Mouse (Mus musculus) right cerebral cortex, postnatal 36 days (tissue): Measurements from ENCODE around the gene Patl2.
A peak's percentile ranks its signal among the peaks of the same experiment; 100 is the strongest.
"Not testable (repeated sequence)": the region's sequence is repeated elsewhere in the genome, so short reads cannot be mapped to it uniquely, and the experiment has no call there.

Experiments used
- DNase-seq, 2 experiments: peaks; one replicate each; pipeline ENCODE4 v3.0.0; 2022; ENCODE audit warnings: low spot score in 2 of 2, mixed read lengths in 1 of 2

Patl2 gene

DNA sequence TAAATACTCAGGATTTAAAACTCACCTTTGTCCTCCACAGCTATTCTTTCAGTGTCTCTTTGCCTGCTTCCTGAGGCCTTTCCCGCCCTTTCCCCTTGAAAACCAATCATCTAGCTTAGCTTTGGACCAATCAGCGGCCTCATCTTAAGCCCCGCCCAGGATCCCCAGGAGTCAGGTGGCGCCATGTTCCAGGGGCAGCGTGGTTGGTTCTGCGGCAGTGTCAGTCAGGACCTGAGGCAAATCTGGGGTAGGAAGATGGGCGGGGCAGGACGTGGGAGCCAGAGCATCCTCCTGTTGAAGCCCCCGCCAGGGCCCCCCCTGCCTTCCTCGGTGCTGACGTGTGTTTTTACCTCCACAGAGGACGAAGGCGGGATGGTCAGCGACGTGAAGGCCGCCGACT, at the start of gene Patl2, which contains the start of gene Terb2:
Patl2 (minus strand) TSS at position 84 of the 400 bp plus-strand sequence.
Terb2 (plus strand) TSS at position 167 of the 400 bp plus-strand sequence.
- DNase-seq = no peak

DNA sequence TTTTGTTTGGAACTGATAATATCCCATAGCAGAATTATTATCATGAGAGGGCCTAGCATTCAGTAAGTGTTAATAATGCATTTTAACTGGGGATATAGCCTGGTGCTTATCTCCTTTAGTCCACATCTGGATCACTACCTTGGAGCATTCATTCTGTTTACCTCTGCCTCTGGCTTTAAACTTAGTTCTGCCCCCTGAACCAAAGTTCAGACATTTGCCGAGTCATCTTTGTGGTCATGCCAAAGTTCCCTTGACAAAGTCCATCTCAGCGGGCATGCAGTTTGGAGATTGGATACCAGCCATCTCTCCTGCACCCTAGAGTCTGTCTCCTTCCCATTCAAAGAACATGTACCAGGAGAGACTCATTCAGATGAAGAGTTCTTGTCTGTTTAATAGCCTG, 49.4 kb upstream of the Patl2 start:
- no peak for DNase-seq

DNA sequence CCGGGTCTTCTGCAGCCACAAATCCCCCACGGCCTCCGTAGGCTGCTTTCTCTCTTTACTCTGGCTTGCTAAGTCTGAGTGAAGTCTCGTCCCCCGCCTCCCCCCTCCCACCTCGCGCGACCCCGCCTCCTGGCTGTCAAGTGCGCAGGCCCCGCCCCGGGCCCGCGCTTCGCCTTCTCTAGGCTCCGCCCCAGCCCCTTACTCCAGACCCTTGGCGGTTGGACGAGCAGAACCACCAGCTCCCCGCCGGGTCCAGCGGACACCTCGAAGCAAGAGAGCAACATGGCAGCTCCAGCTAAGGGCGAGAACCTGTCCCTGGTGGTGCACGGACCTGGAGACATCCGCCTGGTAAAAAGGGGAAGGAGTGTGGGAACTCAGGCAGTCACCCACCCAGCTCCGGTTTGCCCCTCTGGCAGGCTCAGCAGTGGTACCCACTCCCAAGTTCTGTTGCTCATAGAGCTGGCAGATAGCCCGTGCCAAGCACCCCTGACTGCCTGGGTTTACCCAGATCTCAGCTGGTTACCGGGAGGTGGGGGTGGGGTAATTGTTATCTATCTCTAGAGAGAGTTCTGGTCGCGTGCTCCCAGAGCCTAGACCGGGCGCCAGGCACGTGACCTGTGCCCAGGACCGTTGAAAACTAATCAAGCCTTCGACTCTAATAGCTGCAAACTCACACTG, 48.8 kb upstream of the Patl2 start, which contains the start of gene Sord:
Sord (plus strand) TSS at position 139 of the 678 bp plus-strand sequence.
- peak; percentile 45 to 61 for DNase-seq

DNA sequence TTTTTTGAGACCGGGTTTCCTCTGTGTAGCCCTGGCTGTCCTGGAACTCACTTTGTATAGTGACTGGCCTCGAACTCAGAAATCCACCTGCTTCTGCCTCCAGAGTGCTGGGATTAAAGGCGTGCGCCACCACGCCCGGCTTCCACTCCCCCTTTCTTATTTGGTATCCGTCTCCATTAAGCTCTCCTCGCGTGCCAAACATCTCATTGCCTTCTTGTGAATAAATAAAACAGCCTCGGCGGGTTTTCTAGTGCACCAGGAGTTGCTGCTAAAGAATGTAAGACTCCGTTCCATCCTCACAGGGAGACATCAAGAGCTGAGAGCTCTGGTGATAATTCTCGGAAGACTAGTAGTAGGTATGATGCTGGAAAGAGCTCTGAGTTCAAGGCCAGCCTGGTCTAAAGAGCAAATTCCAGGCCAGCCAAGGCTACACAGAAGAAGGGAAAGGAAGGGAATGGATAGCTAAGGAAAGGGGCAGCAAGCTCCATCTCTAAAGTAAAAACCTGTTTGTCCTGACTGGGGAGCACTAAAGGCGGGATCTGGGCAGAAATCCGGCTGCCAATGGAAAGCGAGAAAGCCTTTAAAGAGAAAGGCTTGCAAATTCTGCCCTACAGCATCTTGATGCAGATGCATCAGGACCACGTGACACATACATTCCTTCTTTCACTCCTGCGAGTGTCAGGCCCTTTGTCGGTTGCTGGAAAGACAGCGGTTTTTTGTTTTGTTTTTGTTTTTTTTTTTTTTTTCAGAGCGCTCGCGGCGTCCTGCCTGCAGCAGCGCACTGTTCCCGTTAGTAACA, 48.0 kb upstream of the Patl2 start:
- peak; percentile 19 to 22 for DNase-seq

DNA sequence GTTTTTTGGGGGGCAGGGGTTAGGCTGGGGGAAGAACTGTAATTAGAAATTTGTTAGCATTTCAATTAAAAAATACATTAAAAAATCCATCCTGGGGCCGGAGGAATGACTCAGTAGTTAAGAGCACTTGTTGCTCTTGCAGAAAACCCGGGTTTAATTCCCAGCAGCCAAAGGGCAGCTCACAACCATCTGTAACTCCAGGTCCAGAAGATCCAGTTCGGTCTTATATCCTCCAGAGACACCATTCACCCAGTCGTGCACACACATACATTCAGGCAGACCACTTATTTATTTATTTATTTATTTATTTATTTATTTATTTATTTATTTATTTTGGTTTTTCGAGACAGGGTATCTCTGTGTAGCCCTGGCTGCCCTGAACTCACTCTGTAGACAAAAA, 47.4 kb upstream of the Patl2 start:
- DNase-seq = no peak

DNA sequence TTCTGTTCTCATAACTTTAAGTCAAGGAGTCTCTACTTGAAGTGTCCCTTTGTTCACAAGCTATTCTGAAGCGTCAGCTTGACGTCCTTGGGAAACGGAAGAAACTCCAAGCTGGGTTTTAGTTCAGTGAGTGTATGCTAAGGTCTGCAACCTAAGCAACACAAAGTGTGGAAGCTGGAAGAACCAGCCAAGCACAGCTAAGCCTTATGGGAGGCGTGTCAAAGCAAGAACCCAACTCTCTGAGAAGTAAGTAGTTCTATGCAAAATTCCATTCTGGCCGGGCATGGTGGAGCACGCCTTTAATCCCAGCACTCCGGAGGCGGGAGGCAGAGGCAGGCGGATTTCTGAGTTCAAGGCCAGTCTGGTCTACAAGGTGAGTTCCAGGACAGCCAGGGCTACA, 45.6 kb upstream of the Patl2 start:
- DNase-seq = no peak

DNA sequence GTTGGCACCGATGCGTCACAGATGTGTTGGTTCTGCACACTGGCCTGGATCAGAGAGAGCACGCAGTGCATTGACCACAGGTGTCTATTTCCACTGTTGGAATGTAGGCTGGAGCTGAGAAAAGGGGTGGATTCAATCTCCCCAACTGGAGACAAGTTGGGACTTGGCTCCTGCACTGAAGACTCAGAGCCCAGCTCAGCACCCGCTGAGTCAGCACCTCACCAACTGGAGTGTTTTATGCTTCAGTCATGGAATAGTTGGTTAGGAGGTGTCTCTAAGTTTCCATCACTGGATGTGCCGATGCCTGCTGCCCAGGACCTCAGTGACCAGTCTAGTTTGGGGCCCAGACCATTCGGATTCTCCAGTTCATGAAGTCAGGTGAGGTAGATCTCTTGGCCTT, 44.4 kb upstream of the Patl2 start:
- DNase-seq = no peak

DNA sequence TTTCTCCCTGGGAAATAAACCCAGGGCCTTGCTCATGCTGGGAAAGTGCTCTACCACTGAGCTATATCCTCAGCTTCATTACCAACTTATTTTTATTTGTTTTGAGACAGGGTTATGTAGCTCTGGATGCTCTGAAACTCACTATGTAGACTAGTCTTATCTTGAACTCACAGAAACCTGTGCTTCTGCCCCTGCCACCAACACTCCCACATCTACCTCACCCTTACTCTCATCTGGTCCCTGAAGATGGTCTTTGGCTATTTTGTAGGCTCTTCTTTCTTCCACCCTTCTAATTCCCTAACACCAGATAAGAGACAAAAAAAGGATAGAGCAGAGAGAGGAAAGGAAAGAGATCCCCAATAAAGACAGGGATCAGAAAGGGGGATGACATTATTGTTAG, 37.7 kb upstream of the Patl2 start:
- no peak for DNase-seq

DNA sequence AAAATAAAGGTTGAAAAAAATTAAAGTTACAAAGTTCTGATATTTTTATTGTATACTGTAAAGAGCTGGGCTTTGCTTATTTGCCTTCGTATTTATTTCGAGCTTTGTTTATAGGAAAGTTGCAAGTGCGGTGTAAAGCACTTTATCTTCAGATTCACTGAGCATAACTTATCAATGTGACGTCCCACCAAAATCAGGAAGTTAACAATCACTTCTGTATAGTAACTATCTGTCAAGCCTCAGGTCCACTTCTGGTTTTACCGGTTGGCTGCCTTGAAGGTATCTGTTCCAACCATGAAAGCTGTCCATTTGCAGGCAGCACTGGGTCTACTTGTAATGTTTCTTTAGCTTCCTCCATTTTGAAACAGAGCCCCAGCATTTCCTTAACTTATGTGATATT, 36.3 kb upstream of the Patl2 start:
- DNase-seq = no peak

DNA sequence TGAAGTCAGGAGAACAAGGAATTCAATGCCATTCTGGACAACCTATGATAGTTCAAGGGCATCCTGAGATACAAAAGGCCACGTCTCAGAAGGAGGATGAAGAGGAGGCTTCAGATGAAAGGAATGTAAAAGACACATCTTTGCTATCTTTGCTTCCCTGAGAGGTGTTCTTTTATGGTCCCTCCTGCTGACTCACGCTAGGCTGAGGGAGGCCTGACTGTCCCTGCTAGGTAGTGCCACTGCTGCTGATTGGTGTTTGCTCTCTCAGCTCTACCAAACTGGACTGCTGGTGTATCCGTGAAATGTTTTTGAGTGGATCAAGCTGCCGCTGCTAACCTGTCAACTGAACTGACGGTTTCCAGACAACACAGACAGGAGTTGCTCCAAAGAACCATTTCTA, 35.8 kb upstream of the Patl2 start:
- DNase-seq = no peak

DNA sequence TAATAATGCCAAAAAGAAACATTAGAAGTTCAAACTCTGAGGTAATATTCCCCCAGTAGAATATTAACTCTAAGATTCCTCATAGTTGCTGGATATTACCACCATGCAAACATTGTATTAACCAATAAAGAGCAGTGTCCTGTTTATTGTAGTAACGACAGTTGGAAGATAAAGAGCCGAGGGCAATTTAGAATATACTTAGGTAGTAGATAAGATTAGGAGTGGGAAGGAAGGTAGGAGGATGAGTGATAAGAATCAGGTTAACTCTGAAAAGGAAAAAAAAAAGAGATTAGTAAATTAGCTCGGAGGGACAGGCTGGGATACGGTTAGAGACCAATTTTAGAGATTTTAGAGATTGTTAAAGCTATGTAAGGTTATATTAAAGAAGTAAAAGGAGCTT, 35.4 kb upstream of the Patl2 start:
- no peak for DNase-seq

DNA sequence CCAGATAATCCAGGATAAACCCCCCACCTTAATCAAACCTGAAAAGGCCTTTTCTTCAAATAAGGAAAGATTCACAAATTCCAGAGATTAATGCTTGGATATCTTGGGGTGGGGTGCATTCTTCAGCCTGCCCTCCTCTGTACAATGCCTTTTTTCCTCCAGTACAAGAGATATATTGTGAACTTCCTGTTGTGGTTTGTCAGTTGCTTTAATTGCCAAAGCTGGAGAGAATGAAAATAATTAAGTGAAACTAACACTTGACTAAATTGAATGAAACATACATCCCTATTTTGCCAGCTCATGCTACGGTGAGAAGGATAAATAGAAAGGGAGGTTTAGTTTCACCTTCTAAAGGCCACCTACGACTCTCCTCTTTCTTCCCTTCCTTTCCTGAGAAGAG, 32.2 kb upstream of the Patl2 start:
- no peak for DNase-seq

DNA sequence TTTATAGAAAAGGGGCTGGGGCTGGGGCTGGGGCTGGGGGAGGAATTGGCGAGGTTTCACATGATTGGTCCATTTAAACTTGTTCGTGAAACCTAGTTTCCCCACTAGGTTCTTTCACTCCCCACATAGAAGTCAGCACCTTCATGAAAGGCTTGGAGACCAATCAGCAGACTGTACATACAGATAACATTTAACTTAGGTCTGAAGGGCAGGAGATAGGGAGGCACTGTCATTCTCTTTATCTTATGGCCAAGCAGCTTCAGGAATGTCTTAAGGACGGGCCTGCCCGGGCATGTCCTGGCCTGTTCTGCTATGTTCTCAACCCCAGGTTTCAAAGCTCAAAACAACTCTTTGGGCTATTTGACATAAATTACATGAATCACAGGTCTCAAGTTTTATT, 31.1 kb upstream of the Patl2 start:
- DNase-seq = not testable (repeated sequence)

DNA sequence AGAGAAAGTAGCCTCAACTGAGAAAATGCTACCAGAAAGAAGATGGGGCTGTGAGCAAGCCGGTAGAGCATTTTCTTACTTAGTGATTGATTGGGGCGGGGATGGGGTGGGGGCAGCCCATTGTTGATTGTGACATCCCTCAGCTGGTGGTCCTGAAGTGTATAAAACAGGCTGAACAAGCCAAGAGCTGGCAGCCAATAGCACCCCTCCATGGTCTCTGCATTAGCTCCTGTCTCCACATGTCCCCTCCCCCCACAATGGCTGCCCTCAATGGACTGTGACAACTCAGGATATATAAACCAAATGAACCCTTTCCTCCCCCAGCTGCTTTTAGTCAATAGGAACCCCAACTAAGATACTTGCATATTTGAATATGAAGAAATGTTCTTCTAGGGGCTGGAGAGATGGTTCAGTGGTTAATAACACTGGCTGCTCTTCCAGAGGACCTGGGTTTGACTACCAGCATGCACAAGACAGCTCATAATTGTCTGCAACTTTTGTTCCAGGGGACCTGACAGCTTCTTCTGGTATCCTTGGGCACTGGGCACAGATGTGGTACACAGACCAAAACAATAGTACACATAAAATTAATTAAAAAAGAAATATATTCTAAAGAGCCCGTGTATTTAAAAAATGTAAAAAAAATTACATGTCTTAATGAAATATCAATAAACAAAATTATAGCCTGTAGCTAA, 24.7 kb upstream of the Patl2 start:
- DNase-seq = no peak

DNA sequence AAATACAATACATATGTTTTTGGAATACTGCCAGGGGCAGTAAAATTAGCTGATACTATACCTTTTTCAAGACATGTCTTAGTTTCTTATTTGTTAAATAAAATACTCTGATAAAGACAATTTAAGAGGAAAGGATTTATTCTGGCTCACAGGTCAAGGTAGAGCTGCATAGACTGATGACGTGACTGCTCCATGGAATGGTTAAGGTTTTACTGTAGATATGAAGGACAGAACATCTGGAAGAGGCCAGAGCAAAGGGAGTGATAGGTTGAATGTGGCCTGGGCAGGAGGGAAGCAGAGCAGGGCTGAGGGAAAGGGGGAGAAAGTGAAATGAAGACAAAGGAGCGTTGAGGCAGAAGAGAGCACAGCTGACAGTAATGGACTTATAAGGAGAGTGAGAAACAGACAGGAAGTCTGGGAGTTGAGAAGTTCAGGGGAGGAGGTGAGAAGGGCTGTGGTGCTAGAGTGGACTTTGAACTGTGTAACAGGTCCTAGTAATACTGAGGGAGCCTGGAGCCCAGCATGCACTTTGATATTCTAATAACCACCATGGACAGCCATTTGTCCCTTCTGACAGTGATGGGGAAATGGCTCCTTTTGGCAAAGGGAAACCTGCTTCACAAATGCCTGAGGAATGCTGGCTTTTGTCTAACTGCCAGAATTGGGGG, 20.6 kb upstream of the Patl2 start:
- no peak for DNase-seq

DNA sequence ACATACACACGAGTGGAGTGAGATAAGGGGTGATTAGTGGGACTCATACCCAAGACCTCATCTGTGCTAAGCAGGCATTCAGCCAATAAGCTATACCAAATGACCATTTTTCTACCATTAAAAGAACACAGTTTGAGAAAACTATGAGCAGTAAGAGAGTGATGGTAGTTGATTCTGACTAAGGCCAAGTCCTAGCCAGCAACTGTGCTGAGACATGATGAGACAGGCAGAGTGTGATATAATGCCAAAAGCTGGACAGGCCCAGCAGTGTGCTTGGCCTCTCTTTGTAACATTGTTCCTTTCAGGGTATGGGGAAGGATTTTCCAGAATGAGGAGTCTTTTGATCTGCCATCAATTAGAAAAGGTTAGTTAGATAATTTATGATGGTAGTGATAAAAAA, 15.5 kb upstream of the Patl2 start:
- no peak for DNase-seq

DNA sequence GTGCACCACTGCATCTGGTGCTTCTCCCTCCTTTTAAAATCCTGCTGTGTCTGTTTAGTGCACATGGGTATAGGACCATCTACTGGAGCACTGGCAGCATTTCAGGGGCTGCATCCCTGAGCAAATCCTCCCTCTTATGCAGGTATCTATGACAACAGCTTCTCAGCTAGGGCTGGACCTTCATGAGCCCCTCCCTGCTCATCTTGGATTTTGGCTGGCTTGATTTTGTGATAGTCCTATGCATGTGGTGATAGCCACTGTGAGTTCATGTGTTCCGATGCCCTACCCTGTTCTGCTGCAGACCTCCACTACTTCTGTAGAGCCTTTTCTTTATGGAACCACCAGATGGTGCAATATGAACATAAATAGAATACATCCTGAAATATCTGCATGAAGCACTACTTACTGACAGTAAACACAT, 8.5 kb upstream of the Patl2 start:
- DNase-seq = peak in 1 of 2 experiments; percentile 0

DNA sequence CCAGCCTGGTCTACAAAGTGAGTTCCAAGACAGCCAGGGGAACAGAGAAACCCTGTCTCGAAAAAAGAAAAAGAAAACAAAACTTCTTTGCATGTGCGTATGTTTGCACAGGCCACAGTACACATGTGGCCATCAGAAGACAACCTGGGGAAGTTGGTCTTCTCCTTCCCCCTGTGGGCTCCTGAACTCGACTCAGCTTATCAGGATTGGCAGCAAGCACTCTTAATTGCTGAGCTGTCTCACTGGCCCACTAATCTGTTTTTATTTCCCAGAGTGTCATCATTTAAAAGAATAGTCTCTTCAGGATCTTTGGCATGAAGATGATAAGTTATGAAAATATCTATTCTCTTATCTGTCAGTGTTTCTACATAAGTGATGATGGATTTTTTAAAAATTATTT, 5.9 kb upstream of the Patl2 start:
- DNase-seq = no peak

DNA sequence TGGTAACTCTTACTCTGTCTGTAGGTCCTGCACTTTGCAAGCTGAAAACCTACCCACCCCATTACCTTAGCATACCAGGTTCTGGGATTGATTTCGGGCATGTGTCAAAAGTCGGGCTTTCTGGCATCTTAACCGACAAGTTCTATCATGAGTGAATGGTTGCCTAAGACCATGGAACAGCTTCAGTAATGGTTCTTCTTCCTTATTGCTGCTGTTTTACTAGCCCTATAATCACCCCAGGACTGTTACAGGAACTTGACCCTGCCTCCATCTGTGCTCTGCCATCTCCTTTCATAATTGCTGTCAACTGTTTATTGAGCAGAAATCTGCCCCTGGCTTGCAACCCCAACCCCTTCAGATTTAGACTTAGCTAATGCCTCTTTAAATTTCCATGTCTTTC, 762 bp upstream of the Patl2 start:
- DNase-seq = no peak

DNA sequence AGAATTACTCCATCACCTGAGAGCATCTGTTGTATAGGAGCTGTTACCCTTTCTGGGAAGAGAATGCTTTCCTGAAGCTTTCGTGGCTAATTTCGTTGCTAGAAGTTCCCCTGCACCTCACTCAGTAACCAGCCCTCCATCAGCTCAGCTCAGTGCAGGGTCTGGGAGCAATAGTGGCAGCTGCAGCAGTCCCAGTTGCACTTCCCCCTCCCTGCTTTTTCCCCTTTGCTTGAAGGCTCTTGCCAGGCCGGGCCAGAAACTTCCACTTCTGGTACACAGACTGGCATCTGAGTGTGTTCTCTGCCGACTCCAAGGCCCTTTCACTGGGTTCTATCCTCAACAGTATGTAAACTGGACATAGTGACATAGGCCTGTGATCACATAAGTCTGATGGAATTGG, 903 bp downstream of the Patl2 start:
- no peak for DNase-seq

DNA sequence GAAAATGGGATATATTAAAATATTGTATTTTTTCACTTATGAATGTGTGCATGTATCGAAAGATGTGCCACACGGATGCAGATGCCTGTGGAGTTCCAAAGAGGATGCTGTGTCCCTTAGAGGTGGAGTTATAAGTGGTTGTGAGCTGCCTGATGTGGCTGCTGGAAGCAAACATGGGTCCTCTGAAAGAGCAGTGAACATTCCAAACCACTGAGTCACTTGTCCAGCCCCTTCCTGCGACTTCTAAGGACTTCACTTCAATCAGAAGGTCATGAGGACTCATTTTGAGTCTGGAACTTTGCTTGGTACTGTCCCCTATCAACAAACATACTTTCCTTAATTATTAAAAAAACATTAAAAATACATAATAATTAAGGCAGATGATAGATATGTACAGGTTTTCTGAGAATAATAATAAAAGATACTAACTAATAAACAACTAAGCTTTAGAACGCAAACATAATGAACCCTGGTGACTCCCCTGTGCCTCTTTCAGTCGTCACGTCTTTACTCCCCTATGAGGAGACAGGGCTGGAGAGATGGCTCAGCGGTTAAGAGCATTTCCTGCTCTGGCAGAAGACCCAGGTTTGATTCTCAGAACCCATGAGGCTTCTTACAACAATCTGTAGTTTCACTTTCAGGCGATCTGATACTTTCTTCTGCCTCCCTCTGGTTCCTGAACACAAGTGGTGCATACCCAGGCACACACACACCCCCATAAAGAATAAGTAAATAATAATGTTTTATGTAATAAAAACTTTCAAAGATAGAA, 5.8 kb downstream of the Patl2 start:
- no peak for DNase-seq
